Mouse (Mus musculus) megakaryocyte, embryonic 14.5 days (primary cell): ENCODE results near the gene Asic2.

ENCODE experiments used
- FLI1 ChIP-seq: IDR thresholded peaks from 2 replicates; pipeline ENCODE4 v1.6.1; 2012; ENCODE audit warnings: low read length, inconsistent platforms, mixed read lengths
- GATA1 ChIP-seq: IDR thresholded peaks from 3 replicates; pipeline ENCODE4 v1.6.1; 2012; ENCODE audit warnings: mixed read lengths, low read length, inconsistent platforms, borderline replicate concordance

- no peak for TF ChIP-seq GATA1
- TF ChIP-seq FLI1, result no peak
These were observed 1065.6 kb downstream of the Asic2 start for GRCm38 (mm10) chr11:80902664-80903063.
